Mouse (Mus musculus) natural killer cell, adult 2 months (primary cell): ENCODE results near the gene Olfr548-ps1.

ENCODE experiments used
- DNase-seq, 2 experiments: peaks; one replicate each; pipeline ENCODE4 v3.0.0; 2022; ENCODE audit warnings: low spot score in 2 of 2

Gene Olfr548-ps1

DNA sequence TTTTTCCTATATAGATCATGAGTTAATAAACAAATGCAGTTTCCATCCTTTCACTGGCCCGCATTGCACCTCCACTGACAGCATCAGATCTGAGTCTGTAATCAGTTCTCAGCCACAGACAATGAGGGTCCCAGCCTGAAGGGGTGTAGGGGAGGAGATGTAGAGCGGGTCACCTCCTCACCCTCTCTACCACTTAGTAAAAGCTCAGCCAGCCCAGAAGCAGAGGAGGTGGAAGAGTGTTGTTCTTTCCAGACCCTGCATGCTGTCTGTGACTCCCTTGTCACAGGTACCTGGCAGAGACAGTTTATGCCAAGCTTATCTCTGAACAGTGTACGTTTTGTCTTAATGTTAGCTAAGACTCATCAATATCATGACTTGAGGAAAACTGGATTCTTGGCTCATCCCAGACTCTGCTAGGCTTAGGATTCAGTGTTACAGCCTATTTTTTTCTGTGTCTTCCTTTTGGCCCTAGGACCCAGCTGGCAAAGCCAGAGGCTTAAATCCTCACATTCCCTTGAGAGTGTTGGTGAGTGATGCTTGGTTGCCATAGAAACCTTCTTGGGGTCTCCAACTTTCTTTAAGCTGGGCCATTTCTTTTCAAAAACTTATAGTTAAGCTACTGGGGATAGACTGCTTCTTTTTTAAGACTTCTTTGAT, 32.6 kb downstream of the Olfr548-ps1 start:
- DNase-seq, result no peak

DNA sequence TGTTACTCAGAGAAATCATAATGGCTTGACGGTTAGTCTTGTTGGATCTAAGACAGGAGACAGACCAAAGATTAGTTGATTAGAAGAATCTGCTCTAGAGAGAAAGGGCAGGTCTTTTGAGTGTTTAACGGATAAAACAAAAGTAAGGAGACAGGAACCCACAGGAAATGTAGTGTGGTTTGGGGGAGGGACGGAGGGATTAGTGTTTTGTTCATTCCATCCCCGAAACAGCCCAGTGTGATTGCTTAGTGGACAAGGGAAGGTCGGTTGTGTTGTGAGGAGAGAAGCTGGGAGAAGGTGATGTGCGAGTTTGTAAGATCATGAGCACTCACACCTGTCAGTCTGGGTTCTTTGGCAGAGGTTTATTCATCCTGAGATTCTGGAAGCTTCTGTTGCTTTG, 35.3 kb downstream of the Olfr548-ps1 start:
- no peak for DNase-seq

DNA sequence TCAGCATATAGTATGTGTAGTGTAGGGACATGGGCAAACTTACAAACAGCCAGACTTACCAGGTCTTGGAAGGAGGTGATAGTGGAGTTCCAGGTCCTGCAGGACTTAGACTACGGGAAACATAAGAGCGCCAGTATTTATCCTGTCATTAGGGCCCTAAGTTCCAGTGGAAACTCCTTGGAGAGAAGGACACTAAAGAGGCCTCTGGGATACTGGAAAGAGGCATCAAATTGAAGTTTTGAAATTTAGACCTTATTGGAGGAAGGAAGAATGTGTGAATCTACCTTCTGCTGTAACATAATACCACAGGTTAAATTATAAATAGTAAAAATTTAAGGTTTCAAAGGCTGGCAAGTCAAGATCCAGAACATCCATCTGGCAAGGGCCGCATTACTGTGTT, 51.1 kb downstream of the Olfr548-ps1 start, which contains the start of gene Olfr551:
Gene Olfr551 (minus strand): TSS at position 101 of the 400 bp plus-strand sequence.
- no peak for DNase-seq
